Mouse (Mus musculus) erythroblast, embryonic 14.5 days (primary cell): Measurements from ENCODE around the gene En1. TPM values are rescaled to one million over a fixed set of nuclear protein-coding genes. Genes with fewer than 3 reads are reported as not detected.
A peak's percentile ranks its signal among the peaks of the same experiment; 100 is the strongest.

Source experiments
- H3K27me3 ChIP-seq: 2 replicates; pipeline ENCODE4 v1.6.1; 2012; ENCODE audit warnings: inconsistent platforms; ENCODE audit not compliant: control insufficient read depth
- H3K36me3 ChIP-seq: 2 replicates; pipeline ENCODE4 v1.6.1; 2012; ENCODE audit warnings: mild to moderate bottlenecking, inconsistent platforms; ENCODE audit not compliant: control insufficient read depth
- H3K4me1 ChIP-seq: 2 replicates; pipeline ENCODE4 v1.6.1; 2012; ENCODE audit warnings: inconsistent platforms; ENCODE audit not compliant: control insufficient read depth
- H3K4me3 ChIP-seq: replicated peaks from 2 replicates; pipeline ENCODE3; 2012; ENCODE audit warnings: moderate library complexity, mild to moderate bottlenecking, inconsistent platforms
- H3K9me3 ChIP-seq: 2 replicates; pipeline ENCODE4 v1.6.1; 2012; ENCODE audit warnings: low read length, inconsistent platforms, mixed read lengths; ENCODE audit not compliant: control insufficient read depth
- GATA1 ChIP-seq: IDR thresholded peaks from 2 replicates; pipeline ENCODE4 v1.6.1; 2012; ENCODE audit warnings: low read length, inconsistent platforms, mixed read lengths
- TAL1 ChIP-seq: IDR thresholded peaks from 3 replicates; pipeline ENCODE4 v1.6.1; 2012; ENCODE audit warnings: low read length, inconsistent platforms, mixed read lengths
- polyA plus RNA-seq: library from polyadenylated mRNA; stranded (reverse); fragments of >175 nt; gene quantifications from 2 replicates; pipeline ENCODE4 v1.2.3, GENCODE M21; 2012

Gene En1
- polyA plus RNA-seq, 1 experiment: not detected

DNA sequence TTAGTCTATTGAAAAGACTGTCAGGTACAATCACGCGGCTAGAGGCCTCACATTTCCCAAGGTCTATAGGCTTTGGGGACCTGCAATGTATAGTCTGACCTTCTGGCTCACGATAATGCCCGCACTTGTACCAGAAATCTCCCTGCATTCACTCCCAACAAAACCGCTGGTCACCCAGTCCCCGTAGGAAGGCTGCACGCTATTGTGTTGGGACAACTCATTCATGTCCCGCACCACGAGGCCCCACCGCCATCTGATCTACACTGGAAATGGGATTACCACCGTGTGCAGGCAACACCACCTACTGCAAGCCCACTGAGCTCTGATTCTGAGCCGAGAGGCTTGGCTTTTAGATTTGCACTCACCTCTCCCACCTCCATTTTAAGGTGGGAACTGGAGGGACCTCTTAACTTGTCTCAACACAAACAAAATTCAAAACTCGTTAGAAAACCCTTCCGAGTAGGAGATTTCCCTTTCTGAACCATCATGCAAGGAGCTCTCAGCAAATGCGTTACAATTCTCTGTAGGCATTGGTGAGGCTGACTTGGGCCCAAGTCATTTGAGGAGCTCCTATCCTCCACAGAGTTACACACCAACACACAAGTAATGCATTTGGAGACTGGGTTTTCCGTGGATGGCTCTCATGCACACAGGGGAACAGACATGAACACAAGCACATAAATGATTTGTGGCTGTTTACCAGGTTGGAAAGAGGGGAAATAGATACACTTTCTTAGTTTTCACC lies 3.9 kb upstream of the En1 start:
- Histone ChIP-seq H3K9me3 (peaks cover 4% of the 10 kb centered on the region; the same call in 1 of the 2 replicates), H3K27me3 (peaks cover 100% of the 10 kb centered on the region), H3K36me3 (no peaks in the 10 kb centered on the region), H3K4me1 (no peaks in the 10 kb centered on the region), H3K4me3 (no peak overlapping the region)
- TF ChIP-seq TAL1: no peak
- no peak for TF ChIP-seq GATA1

DNA sequence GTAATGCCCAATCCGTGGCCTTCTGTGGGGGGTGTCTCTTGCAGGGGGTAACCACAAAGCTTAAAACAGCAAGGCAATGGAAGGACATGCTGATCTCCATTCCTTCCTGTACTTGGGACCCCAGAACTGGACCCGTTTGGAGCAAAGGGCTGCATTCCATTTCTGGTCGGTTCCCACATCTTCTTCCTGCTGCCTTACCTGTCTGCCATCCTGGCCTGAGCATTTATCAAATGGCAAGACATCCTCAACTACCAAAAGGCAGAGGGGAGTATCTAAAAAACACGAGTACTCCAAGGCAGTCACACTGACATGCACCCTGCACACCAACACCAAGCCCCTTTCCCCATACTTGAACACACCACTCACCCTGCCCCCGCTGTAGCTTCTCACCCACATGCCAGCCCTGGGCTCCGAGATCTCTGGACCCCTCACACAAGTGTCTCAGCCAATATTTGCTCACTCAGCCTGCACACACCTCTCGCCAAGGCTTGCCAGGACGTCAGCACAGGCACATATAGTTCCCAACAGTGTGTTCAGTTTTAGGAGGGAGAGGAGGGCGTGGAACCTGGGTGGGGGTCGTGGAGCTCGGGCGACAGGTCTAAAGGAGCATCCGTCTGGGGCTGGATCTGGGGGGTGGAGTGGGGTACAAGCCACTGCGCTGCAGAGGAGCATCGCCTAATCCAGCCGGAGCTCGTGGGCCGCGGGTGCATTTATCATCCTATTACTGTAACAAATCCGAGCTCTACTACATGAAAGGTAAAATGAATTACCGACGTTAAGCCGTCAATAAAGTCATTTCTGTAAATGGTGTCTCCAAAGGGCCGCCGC lies 2.7 kb upstream of the En1 start:
- Histone ChIP-seq H3K27me3 (peaks cover 100% of the 10 kb centered on the region), H3K4me1 (no peaks in the 10 kb centered on the region), H3K9me3 (peaks cover 4% of the 10 kb centered on the region; the same call in 1 of the 2 replicates), H3K4me3 (no peak overlapping the region), H3K36me3 (no peaks in the 10 kb centered on the region)
- TF ChIP-seq GATA1: no peak
- TF ChIP-seq TAL1: no peak

DNA sequence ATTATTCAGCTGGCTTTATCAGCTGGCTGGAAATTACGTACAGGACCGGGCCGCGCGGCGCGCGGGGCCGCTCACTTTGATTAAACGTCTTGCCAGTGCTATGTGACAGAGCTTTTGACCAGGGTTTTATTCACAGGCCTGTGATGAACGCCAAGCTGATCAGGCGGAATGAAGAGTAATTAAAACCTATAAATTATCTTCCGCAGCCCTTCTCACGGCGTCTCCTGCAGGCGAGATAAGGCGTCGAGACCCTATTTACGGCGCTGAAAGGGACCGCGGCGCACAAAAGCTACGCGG lies 2.1 kb upstream of the En1 start:
- no peak for TF ChIP-seq GATA1
- H3K27me3 ChIP-seq: peaks cover 100% of the 10 kb centered on the region
- no peaks in the 10 kb centered on the region for H3K4me1 ChIP-seq
- no peak overlapping the region for H3K4me3 ChIP-seq
- H3K36me3 ChIP-seq: no peaks in the 10 kb centered on the region
- peaks cover 6% of the 10 kb centered on the region; the same call in 1 of the 2 replicates for H3K9me3 ChIP-seq

DNA sequence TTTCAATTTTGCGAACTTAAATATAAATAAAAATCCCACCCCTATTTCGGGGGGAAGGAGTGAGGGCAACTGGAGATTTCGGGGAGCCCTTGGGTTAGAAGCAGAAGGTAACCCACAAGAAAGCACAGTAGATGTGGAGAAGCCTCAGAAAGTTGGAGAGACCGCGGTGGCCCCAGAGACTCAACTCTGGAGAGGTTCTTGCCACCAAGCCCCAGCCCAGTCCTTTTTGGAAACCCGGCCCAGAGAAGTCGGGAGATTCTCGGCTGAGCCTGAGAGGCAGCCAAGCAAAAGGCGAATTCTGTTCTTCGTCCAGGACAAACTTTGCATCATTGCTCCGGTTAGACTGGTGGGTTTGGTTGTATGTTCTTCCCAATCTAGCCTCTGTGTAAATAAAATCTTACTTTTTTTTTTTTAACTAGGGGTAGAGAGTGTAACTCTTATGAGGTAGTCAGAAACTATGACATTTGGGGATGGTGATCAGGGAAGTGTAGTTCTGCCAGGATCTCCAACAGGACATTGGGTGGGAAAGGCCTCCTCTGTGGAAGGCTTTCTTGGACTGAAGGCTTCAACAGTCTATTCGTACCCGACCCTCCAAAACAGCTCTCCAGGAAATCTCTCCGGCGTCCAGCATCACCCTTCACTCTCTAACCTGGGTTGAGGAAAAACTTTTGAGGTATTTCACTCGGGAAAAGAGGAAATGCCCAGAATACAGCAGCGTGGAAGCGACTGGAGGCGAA lies 1.5 kb upstream of the En1 start:
- Histone ChIP-seq H3K27me3 (peaks cover 100% of the 10 kb centered on the region), H3K4me3 (no peak overlapping the region)

DNA sequence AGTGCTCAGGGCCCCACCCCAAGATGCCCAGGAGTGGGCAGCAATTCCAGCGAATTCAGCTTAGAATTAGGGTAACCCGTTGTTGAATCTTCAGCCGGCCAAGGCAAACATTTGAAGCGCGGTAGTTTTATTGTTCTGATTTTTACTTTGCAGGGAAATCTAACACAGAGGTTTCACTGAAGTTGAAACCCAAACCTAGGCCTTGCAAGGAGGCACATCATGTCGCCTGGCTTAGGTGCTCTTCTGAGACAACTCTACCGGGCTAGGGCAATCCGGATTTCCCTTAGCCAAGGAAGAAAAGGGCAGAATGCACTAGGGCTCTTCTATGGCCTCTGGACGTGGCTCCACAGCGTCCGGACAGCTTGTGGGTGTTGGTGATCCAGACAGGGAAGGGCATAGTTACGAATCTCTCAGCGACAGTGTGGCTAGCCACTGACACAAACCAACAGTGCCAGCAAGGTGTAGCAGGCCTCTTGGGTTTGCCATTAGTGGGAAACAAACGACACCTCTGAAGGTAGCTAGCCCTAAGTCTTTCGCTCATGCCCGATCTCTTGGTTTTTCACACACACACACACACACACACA lies 873 bp upstream of the En1 start:
- Histone ChIP-seq H3K27me3 (peaks cover 100% of the 10 kb centered on the region), H3K4me3 (no peak overlapping the region), H3K4me1 (no peaks in the 10 kb centered on the region), H3K9me3 (peaks cover 6% of the 10 kb centered on the region; the same call in 1 of the 2 replicates), H3K36me3 (no peaks in the 10 kb centered on the region)
- TF ChIP-seq GATA1 (no peak), TAL1 (no peak)

More for the DNA sequence above, 1.5 kb upstream of the En1 start:
- Histone ChIP-seq H3K36me3 (no peaks in the 10 kb centered on the region), H3K4me1 (no peaks in the 10 kb centered on the region), H3K9me3 (peaks cover 6% of the 10 kb centered on the region; the same call in 1 of the 2 replicates)
- TF ChIP-seq GATA1 (no peak), TAL1 (no peak)

DNA sequence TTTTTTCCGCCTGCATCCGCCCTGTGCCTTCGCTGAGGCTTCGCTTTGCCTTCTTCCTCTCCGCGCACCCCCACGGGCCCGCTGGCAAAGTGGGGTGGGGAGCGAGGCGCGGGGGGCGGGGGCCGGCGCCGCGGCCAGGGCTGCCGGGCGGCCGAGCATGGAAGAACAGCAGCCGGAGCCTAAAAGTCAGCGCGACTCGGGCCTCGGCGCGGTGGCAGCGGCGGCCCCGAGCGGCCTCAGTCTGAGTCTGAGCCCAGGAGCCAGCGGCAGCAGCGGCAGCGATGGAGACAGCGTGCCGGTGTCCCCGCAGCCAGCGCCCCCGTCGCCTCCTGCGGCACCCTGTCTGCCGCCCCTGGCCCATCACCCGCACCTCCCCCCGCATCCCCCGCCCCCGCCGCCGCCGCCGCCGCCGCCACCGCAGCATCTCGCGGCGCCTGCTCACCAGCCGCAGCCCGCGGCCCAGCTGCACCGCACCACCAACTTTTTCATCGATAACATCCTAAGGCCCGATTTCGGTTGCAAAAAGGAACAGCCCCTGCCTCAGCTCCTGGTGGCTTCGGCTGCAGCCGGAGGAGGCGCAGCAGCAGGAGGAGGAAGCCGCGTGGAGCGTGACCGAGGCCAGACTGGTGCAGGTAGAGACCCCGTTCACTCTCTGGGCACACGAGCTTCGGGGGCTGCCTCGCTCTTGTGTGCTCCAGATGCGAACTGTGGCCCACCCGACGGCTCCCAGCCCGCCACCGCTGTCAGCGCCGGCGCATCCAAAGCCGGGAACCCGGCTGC lies 848 bp downstream of the En1 start:
- Histone ChIP-seq H3K9me3 (peaks cover 6% of the 10 kb centered on the region; the same call in 1 of the 2 replicates), H3K4me1 (no peaks in the 10 kb centered on the region), H3K4me3 (no peak overlapping the region), H3K36me3 (no peaks in the 10 kb centered on the region), H3K27me3 (peaks cover 99% of the 10 kb centered on the region)
- no peak for TF ChIP-seq TAL1
- no peak for TF ChIP-seq GATA1

DNA sequence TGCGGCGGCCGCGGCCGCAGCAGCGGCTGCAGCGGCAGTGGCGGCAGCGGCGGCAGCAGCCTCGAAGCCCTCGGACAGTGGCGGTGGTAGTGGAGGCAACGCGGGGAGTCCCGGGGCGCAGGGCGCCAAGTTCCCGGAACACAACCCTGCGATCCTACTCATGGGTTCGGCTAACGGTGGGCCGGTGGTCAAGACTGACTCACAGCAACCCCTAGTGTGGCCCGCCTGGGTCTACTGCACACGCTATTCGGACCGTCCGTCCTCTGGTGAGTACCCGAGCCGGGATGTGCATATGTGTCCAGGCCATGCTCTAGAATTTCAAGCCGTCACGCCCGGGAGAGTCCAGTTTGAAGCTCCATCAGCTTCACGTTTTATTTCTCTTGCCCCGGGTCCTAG lies 1.4 kb downstream of the En1 start:
- H3K9me3 ChIP-seq: peaks cover 6% of the 10 kb centered on the region; the same call in 1 of the 2 replicates
- H3K36me3 ChIP-seq: no peaks in the 10 kb centered on the region
- H3K27me3 ChIP-seq: peaks cover 99% of the 10 kb centered on the region
- no peaks in the 10 kb centered on the region for H3K4me1 ChIP-seq
- no peak overlapping the region for H3K4me3 ChIP-seq
- TF ChIP-seq GATA1 (no peak), TAL1 (no peak)

DNA sequence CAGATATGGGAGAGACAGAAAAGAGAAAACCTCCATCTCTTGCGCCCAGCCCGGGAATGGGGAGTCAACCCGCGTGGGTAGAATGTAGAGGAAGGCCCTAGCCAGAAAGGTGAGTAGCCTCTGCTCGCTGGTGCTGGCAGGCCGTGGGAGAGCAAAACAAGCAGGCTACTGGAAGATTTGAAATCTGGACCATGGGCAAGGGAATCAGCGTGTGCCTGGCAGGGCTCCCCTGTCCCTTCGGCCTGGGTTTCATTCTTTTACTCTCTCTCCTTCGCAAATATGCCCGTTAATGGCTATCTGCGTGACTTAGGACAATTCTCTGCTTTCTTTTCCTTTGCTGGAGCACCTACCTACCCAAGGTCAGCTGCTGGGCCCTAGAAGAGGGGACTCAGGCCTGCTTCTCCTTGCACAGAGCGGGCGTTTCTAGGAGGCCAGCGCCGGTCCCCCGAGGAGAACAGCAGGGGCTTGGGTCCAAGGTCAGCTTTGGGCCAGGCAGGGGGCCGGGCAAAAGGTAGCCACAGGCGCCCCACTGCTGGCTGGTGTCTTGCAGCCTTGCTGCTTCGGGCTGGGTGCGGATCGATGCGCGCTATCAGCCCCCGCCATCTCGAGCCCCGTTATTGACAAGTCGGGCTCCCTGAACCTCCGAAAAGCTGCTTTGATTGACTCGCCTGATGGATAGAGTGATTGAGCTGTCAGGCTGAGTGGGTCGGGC lies 2.4 kb downstream of the En1 start:
- no peak for TF ChIP-seq TAL1
- TF ChIP-seq GATA1: 0 out of 2 replicates have a peak, but pooled peaks have one; percentile 5
- H3K27me3 ChIP-seq: peaks cover 99% of the 10 kb centered on the region
- no peaks in the 10 kb centered on the region for H3K36me3 ChIP-seq
- no peaks in the 10 kb centered on the region for H3K4me1 ChIP-seq
- H3K9me3 ChIP-seq: peaks cover 6% of the 10 kb centered on the region; the same call in 1 of the 2 replicates
- H3K4me3 ChIP-seq: no peak overlapping the region
